Mouse (Mus musculus): ENCODE results near the gene Zdbf2. TPM values are rescaled to one million over a fixed set of nuclear protein-coding genes. Genes with fewer than 3 reads are reported as not detected.
"Not testable (repeated sequence)": the region's sequence is repeated elsewhere in the genome, so short reads cannot be mapped to it uniquely, and the experiment has no call there.

Zdbf2 gene
- polyA plus RNA-seq, 1 experiment: not detected

DNA sequence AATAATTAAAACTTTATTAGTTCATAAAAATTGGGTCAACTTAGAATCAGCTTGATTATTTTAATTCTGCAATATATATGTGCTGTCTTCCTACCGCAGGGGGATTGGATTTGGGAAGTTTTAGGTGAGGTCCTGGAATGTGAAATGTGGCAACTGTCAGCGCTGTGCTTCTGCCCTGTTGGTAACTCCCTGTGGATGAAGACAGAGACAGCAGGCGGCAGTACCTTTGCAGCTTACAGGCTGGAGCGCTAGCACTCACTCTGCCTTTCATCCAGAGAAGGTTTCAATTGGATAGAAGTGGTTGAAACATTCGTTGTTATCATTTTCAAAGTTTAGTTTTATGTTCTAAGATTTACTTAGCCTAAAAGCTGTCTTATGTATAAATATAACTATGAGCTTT lies 5.0 kb downstream of the Zdbf2 start:
- no peak overlapping the region for H3K27ac ChIP-seq (ENCODE audit: insufficient read depth, low read depth, low read length)
- no peak for TF ChIP-seq CTCF (IDR thresholded peaks at IDR 0.05; ENCODE audit: extremely low read depth, insufficient read length, insufficient replicate concordance, low read depth, low read length)
- TF ChIP-seq POLR2A (IDR thresholded peaks at IDR 0.05; ENCODE audit: low read depth, low read length): no peak
- no peaks in the 10 kb centered on the region for H3K36me3 ChIP-seq (ENCODE audit: control insufficient read depth, insufficient read depth, low read length)
- no peak overlapping the region for H3K4me3 ChIP-seq (ENCODE audit: low read depth, low read length)
- H3K27me3 ChIP-seq (ENCODE audit: control insufficient read depth, insufficient read depth, low read length): peaks cover 22% of the 10 kb centered on the region
- H3K4me1 ChIP-seq (ENCODE audit: control insufficient read depth, insufficient read depth, insufficient read length, low read length): 0 out of 2 replicates have a peak, but pooled peaks cover 1% of the 10 kb centered on the region
- 40% methylated on average over 5 of the region's 5 CpGs for WGBS

DNA sequence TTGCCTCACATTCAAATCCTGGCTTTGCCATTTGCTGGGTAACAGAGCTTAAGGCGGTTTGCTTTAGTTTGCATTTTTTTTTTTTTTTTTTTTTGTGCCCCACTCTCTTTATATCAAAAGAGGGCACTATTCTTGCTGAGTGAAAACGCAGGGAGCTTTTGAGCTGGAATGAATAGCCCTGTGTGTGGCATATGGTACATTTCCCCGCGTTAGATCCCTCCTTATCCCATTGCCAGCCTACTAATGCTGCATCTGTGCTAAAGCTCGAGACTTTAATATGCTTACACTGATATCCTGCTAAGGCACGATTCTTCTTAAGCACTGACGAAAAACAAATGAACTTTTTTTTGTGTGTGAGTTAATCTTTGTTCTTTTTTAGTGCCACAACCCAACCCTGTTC lies 20.9 kb downstream of the Zdbf2 start:
- Histone ChIP-seq H3K36me3 (ENCODE audit: control insufficient read depth, insufficient read depth, low read length) (no peaks in the 10 kb centered on the region), H3K4me3 (ENCODE audit: low read depth, low read length) (no peak overlapping the region), H3K27me3 (ENCODE audit: control insufficient read depth, insufficient read depth, low read length) (no peaks in the 10 kb centered on the region), H3K27ac (ENCODE audit: insufficient read depth, low read depth, low read length) (no peak overlapping the region), H3K4me1 (ENCODE audit: control insufficient read depth, insufficient read depth, insufficient read length, low read length) (no peaks in the 10 kb centered on the region)
- no peak for TF ChIP-seq CTCF (IDR thresholded peaks at IDR 0.05; ENCODE audit: extremely low read depth, insufficient read length, insufficient replicate concordance, low read depth, low read length)
- no peak for TF ChIP-seq POLR2A (IDR thresholded peaks at IDR 0.05; ENCODE audit: low read depth, low read length)
- 61% methylated on average over 7 of the region's 7 CpGs for WGBS

DNA sequence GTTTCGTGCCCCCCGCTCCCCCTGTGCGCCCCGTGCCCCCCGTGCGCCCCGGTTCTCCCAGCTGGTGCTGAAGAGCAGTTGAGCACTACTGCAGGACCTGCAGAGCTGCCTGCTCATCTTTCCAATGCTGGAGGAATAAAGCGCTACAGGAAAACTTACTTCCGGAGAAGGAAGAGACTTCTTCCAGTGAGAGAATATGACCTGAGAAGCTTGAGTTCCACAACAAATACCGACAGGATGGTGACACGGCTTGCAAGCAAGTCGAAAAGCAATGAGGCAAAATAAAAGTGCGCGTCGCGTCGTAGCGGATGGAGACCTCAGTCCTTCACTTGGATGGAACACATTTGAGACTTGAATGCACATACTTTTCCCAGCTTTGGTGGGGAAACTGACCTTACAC lies 36.6 kb downstream of the Zdbf2 start:
- no peak for TF ChIP-seq POLR2A (IDR thresholded peaks at IDR 0.05; ENCODE audit: low read depth, low read length)
- TF ChIP-seq CTCF (IDR thresholded peaks at IDR 0.05; ENCODE audit: extremely low read depth, insufficient read length, insufficient replicate concordance, low read depth, low read length): no peak
- H3K27ac ChIP-seq (ENCODE audit: insufficient read depth, low read depth, low read length): no peak overlapping the region
- WGBS: 50% methylated on average over 18 of the region's 18 CpGs
- H3K4me1 ChIP-seq (ENCODE audit: control insufficient read depth, insufficient read depth, insufficient read length, low read length): no peaks in the 10 kb centered on the region
- H3K27me3 ChIP-seq (ENCODE audit: control insufficient read depth, insufficient read depth, low read length): no peaks in the 10 kb centered on the region
- no peaks in the 10 kb centered on the region for H3K36me3 ChIP-seq (ENCODE audit: control insufficient read depth, insufficient read depth, low read length)
- no peak overlapping the region for H3K4me3 ChIP-seq (ENCODE audit: low read depth, low read length)

DNA sequence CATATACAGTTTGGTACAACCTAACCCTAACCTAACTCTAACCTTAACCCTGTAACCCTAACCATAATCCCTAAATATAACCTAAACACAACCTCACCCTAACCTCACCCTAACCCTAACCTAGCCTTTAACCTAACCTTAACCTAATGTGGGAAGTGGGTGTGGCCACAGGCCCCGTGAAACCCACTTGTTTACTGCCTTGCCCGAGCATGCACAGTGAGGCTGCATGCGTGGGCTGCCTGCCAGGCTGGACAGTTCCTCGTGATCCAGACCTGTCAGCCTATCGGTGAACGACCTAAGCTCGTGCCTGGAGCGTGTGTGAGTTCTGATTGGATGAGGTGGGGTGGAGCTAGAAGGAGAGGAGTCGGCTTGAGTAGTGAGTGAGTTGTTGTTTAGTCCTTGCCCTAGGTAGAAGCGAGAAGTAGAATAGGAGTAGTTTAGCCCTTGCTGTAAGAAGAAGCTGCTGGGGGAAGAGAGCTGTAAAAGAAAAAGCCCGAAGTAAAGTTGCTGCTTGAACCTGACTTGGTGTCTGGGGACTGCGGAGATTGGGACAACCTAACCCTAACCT lies 50.6 kb downstream of the Zdbf2 start:
- not testable (repeated sequence) for H3K4me1 ChIP-seq (ENCODE audit: control insufficient read depth, insufficient read depth, insufficient read length, low read length); H3K4me3 ChIP-seq (ENCODE audit: low read depth, low read length); H3K36me3 ChIP-seq (ENCODE audit: control insufficient read depth, insufficient read depth, low read length); H3K27me3 ChIP-seq (ENCODE audit: control insufficient read depth, insufficient read depth, low read length); H3K27ac ChIP-seq (ENCODE audit: insufficient read depth, low read depth, low read length)
- WGBS: 45% methylated on average over 12 of the region's 12 CpGs

Other genes starting within 250 kb of the Zdbf2 start
- gene Ino80d, start 158.6 kb upstream of the Zdbf2 start, polyA plus RNA-seq (2012; rRNA removed): 6.0 and 11.5 TPM in 2 replicates
- 261 and 396 TPM in 2 replicates for gene Eef1b2, start 96.4 kb upstream of the Zdbf2 start, polyA plus RNA-seq (2012; rRNA removed)
- 11.2 and 19.9 TPM in 2 replicates for gene Ndufs1, start 96.4 kb upstream of the Zdbf2 start, polyA plus RNA-seq (2012; rRNA removed)
- 0.06 TPM in 1 of 2 replicates, not detected in the other for gene Gpr1, start 58.7 kb upstream of the Zdbf2 start, polyA plus RNA-seq (2012; rRNA removed)
- 0.63 and 0.74 TPM in 2 replicates for gene Adam23, start 172.6 kb downstream of the Zdbf2 start, polyA plus RNA-seq (2012; rRNA removed)

All from small intestine, adult 2 months (tissue).